Mouse (Mus musculus) fibroblast of lung, adult 2 months (primary cell): ENCODE results near the gene Gramd1c.

Experiments
- DNase-seq: peaks from one replicate; pipeline ENCODE4 v3.0.0-alpha.2; 2011; ENCODE audit warnings: low read depth

The Gramd1c gene

GRCm38 (mm10) chr16:43963291-43963690, 99.9 kb downstream of the Gramd1c start:
- no peak for DNase-seq

GRCm38 (mm10) chr16:43958038-43958437, 105.1 kb downstream of the Gramd1c start:
- DNase-seq: no peak

- no peak for DNase-seq
Observed at GRCm38 (mm10) chr16:43954913-43955312, 108.2 kb downstream of the Gramd1c start.

GRCm38 (mm10) chr16:43951591-43951990, 111.6 kb downstream of the Gramd1c start:
- no peak for DNase-seq

- no peak for DNase-seq
Observed at GRCm38 (mm10) chr16:43945869-43946268, 117.3 kb downstream of the Gramd1c start.

GRCm38 (mm10) chr16:43945351-43945750, 117.8 kb downstream of the Gramd1c start:
- no peak for DNase-seq

GRCm38 (mm10) chr16:43940846-43941245, 122.3 kb downstream of the Gramd1c start:
- no peak for DNase-seq

GRCm38 (mm10) chr16:43935892-43936291, 127.3 kb downstream of the Gramd1c start:
- DNase-seq: no peak

- no peak for DNase-seq
Observed at GRCm38 (mm10) chr16:43935367-43935766, 127.8 kb downstream of the Gramd1c start.

GRCm38 (mm10) chr16:43934856-43935255, 128.3 kb downstream of the Gramd1c start:
- no peak for DNase-seq

GRCm38 (mm10) chr16:43933041-43933440, 130.1 kb downstream of the Gramd1c start:
- no peak for DNase-seq

- no peak for DNase-seq
Observed at GRCm38 (mm10) chr16:43932319-43932718, 130.8 kb downstream of the Gramd1c start.

- no peak for DNase-seq
Observed at GRCm38 (mm10) chr16:43931502-43931901, 131.6 kb downstream of the Gramd1c start.

GRCm38 (mm10) chr16:43930577-43930976, 132.6 kb downstream of the Gramd1c start:
- DNase-seq: no peak
